Mouse (Mus musculus) retina, postnatal 1 day (tissue): ENCODE measurements around the gene Ddx27.
"Not testable (repeated sequence)": the region's sequence is repeated elsewhere in the genome, so short reads cannot be mapped to it uniquely, and the experiment has no call there.

Source experiments
- DNase-seq: peaks from one replicate; pipeline ENCODE4 v3.0.0-alpha.2; 2012

The Ddx27 gene

GRCm38 (mm10) chr2:167014702-167015381 lies at the start of gene Ddx27:
Gene Ddx27 (plus strand): TSS chr2:167015193.
- peak; percentile 95 for DNase-seq

DNA sequence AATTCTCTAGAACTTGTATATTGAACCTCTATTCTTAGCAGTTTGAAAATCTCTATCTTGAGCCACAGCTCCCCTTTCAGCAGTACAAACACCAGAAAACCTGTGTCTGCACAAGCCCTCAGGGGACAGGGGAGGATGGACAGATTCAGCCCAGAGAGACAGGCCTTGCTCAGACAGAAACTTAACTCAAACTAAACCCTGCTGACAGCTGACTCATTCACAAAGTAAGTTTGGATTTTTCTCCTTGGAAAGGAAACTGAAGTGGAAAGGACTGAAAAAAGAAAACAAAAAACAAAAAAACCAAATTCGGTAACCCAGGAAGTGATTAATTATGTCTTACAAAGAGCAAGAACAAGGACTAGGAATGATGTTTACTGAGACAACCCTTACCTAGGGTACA lies 41.8 kb upstream of the Ddx27 start:
- no peak for DNase-seq

- no peak for DNase-seq
Measured at GRCm38 (mm10) chr2:166974177-166974872, 40.7 kb upstream of the Ddx27 start.

DNA sequence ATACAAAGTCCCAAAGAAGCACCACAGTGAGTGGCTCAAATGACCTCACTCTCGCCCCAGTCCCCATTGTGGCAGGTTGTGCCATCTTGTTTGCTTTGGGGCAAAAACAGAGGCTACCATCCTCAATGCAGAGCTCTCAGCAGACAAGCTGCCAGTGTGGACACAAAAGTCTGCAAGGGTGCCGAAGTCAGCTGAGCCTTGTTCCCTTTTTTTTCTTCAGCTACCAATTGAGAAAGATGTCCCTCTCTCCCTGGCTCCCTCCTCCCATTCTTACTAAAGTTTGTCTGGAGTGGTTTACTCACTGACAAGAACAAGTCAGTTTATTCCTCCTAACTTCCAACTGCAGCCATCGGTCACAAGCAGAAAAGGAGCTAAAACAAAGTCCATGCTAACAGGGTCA lies 38.6 kb upstream of the Ddx27 start:
- DNase-seq, result no peak

DNA sequence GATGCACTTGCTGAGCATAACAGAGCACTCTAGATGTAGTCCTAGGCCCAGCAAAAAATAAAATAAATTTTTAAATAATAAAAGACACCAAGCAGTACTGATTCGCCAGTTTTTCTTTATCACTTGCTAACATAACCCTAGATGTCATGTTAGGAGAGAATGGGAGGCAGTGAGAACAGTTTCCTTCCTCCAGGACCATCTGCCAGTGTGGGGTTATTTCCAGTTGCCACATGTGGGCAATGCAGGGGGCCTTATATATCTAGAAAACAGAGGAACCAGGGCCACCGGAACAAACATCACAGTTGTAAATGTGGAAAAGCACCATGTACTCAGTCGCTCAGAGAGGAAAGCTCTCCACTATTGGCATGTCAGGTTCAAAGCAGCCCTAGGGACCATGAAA lies 37.5 kb upstream of the Ddx27 start:
- DNase-seq, result no peak

DNA sequence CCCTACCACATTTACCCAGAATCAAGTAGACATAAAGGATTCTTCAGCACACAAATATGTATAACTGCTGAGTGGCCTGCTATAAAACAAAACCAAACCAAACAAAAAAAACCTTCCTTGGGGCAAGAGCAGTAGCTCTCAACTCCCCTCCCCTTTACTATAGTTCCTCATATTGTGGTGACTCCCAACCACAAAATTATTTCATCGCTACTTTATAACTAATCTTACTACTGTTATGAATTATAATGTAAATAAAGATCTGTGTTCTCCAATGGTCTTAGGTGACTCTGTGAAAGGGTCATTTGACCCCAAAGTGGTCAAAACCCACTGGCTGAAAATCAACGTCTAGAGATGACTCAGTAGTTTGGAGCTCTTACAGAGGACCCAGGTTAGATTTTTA lies 34.8 kb upstream of the Ddx27 start:
- DNase-seq, result no peak

DNA sequence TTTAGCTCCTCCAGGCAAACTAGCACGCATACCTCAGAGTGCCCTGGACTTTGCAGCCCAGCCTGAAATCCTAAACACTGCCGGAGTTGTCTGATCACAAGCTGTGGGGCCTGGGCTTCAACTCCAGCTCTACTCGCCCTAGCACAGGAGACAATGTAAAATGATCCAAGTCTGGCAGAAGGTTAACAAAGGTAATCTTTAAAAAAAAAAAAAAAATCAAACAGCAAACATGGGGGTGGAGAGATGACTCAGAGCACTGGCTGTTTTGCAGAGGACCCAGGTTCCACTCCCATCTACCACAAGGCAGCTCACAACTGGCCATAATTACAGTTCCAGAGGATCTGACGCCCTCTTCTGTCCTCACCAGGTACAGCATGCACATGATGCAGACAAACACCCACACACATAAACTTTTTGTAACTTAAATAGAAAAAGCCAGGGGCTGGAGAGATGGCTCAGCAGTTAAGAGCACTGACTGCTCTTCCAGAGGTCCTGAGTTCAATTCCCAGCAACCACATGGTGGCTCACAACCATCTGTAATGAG lies 31.6 kb upstream of the Ddx27 start:
- DNase-seq, result no peak

GRCm38 (mm10) chr2:166990861-166991260 lies 24.1 kb upstream of the Ddx27 start:
- no peak for DNase-seq

DNA sequence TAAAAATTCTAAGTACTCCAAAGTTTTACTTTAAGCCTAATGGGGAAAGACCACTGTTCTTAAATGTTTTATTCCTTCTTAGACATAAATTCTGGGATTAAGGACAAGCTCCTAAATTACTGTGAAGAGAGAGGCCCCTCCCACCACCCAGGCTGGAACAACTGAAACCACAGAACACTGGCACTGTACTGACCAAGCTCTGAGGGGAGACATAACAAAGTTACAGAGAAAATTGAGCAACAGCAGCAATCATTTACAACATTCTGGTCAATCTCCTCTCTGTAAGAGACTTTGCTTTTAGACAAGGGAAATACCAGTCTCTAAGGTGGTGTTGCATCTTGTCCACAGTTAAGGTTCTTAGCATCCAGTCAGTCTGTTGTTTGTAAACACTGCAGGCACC lies 23.0 kb upstream of the Ddx27 start:
- no peak for DNase-seq

GRCm38 (mm10) chr2:166995021-166995795 lies 19.8 kb upstream of the Ddx27 start:
- DNase-seq, result peak; percentile 74

DNA sequence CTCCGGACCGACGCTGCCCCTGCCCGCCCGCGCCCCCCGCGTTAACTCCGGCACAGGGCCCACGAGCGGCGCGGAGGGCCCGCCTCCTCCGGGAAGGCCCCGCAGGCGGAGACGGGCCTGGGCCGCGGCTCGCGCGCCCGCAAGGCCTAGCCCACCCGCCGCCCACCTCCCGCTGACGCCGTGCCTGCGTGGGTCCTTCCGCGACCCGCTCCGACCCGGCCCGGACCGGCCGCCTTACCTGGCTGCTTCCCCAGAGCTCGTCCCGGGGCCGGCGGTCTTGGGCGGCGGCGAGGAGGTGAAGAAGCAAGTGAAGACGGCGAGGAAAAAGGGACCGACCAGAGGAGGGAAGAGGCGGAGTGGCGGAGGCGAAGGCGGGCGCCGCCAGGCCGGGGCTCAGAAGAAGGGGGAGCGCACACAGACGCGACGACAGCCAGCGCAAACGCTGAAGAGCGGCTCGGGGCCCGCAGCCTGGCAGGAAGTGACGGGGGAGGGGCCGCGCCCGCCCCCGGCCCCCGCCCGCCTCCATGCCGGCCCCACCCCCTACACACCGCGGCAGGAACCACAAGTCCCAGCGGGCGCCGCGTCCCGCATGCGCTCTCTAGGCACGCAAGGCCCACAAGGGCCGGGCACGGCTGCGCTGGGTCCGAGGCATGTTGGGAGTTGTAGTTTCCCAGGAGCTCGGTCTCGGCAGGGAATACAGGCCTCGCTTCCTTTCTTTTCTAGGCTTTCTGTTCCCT lies 19.0 kb upstream of the Ddx27 start, which contains the start of gene Stau1:
TSS of gene Stau1 (minus strand) at position 504 of the 737 bp plus-strand sequence.
- peak; percentile 98 for DNase-seq

DNA sequence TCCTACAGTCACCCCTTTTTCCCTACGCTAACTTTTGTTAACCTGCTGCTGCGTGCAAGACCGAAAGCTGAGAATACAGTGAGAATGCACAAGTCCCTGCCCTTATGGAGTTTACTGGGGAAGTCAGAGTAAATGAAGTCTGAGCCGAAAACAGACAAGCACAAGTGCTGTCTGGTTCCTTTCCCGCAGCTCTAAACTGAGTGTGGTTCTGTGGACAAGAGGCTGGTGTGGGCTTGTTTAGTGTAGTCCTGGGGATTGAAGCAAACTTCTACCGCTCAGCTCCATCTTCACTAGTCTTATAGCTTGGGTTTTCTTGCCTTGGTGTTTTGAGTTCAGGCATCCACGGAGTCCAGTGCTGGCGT lies 18.5 kb upstream of the Ddx27 start:
- DNase-seq, result no peak

- no peak for DNase-seq
Measured at GRCm38 (mm10) chr2:167001486-167001885, 13.5 kb upstream of the Ddx27 start.

DNA sequence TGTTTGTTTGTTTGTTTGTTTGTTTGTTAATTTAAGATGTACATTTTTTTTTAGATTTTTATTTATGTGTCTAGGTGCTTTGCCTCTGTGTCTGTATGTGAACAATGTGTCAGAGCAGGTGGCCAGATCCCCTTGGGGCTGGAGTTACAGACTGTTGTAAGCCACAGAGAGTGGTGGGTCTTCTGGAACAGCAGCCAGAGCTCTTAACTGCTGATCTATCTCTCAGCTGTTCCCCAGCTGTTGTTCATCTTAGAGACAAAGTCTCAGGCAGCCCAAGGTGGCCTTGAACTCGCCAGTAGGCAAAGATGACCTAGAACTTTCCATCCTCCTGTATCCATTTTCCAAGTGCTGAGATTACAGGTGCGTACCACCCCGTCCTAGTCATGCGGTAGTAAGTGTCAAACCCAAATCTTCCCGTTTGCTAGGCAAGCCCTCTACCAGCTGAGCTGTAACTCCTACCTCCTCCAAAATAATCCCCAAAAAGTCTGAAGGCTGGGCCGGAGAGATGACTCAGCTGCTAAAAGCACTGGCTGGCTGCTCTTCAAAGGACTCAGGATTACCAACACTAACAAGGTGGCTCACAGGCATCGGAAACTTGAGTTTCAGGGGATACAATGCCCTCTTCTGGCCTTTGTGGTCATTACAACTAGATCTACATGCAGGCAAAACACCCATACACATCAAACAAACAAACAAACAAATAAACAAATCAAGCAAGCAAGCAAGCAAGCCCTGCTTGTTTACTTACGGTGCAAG lies 10.7 kb upstream of the Ddx27 start:
- peak; percentile 83 for DNase-seq

GRCm38 (mm10) chr2:167006355-167006754 lies 8.6 kb upstream of the Ddx27 start:
- DNase-seq, result no peak

GRCm38 (mm10) chr2:167007001-167007491 lies 7.9 kb upstream of the Ddx27 start:
- no peak for DNase-seq

GRCm38 (mm10) chr2:167007565-167007964 lies 7.4 kb upstream of the Ddx27 start:
- DNase-seq, result not testable (repeated sequence)

DNA sequence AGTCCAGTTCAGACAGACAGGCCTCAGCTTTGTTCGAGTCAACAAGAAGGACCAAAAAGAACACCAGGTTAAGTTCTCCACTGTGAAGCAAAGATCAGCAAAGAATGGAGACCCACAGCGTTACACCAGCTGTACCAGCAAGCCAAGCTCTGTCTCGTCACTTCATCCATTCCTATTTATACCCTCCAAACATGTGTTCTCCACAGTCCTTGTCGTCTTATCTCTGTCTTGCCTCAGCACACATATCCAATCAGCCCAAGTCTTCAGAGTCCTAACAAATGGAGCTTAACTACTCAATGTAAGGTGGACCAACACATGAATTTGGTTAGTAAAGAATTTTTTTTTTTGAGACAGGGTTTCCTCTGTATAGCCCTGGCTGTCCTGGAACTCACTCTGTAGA lies 5.5 kb upstream of the Ddx27 start:
- no peak for DNase-seq

DNA sequence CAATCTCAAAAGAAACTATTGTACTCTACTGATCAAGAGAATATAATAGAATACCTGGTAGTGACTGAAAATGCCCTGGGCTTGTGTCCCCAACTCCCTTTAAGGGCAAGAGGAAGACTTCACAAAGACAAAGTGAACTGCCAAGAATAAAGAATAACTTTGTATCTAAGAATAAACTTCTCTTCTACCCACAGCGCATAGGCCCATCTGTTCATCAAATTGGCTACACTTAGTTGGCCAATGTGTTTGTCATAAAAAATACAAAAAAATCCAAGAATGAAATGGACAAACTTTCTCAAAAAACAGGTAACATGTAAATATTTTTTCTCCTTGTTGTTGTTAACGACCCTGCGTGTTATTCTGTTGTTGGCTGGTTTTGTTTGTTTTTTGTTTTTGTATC lies 4.4 kb upstream of the Ddx27 start:
- no peak for DNase-seq

DNA sequence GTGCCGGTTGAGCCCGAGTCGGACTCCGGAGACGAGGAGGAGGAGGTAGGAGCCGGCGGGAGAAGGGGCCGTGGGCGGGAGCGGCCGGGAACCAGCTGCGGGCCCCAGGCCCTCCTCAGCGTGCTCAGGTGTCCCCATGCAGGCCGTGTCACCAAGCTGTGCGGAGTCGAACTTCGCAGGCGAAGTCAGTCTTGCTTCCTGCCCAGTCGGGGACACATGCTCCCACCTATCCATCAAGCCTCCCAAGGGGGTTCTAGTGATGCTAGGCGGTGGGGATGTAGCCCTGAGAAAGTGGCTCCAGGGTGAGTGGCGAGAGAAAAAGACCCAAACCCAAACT lies 357 bp downstream of the Ddx27 start:
- no peak for DNase-seq

GRCm38 (mm10) chr2:167019396-167019795 lies 4.4 kb downstream of the Ddx27 start:
- DNase-seq, result no peak

DNA sequence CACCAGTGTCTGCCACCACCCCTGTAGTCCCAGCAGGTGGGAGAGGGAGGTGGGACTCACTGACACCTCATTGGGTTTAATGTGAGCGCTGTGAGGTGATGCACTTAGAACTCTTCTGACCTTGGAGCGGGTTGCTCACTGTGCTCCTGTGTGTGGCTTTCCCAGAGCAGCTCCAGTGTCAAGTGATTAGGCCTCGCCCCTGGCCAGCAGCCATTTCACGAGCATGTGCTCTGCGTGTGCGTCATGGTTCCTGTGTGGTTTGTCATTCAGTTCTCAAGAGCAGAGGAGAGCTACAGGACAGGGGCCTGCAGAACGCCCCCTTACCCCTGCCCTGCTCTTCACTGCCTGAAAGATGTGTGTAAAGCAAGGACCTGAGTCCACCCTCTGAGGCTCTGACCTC lies 13.6 kb downstream of the Ddx27 start:
- no peak for DNase-seq
